Mouse (Mus musculus) G1E (cell line): ENCODE measurements around the gene Fut8. TPM values are rescaled to one million over a fixed set of nuclear protein-coding genes. Genes with fewer than 3 reads are reported as not detected.
"Not testable (repeated sequence)": the region's sequence is repeated elsewhere in the genome, so short reads cannot be mapped to it uniquely, and the experiment has no call there.

Source experiments
- ATAC-seq: 2 replicates; pipeline ENCODE4 v1.8.0; 2016; ENCODE audit warnings: mild to moderate bottlenecking; ENCODE audit not compliant: insufficient number of reproducible peaks, poor library complexity, low FRiP score, severe bottlenecking; ENCODE audit errors: extremely low read depth
- DNase-seq: peaks from one replicate; pipeline ENCODE4 v3.0.0; 2012; ENCODE audit warnings: low spot score
- H3K27me3 ChIP-seq: 2 replicates; pipeline ENCODE4 v1.6.1; 2012; ENCODE audit warnings: mild to moderate bottlenecking, low read length, inconsistent platforms; ENCODE audit not compliant: insufficient read depth
- H3K36me3 ChIP-seq: replicated peaks from 2 replicates; pipeline ENCODE3; 2012; ENCODE audit warnings: mild to moderate bottlenecking, inconsistent platforms
- H3K4me1 ChIP-seq: 2 replicates; pipeline ENCODE4 v1.6.1; 2012; ENCODE audit warnings: low read depth, low read length, inconsistent platforms, mixed read lengths; ENCODE audit not compliant: insufficient read depth
- H3K4me3 ChIP-seq: 2 replicates; pipeline ENCODE4 v1.5.1; 2012; ENCODE audit warnings: low read depth, mild to moderate bottlenecking, inconsistent platforms, low read length, moderate library complexity, mixed read lengths
- H3K9me3 ChIP-seq: replicated peaks from 2 replicates; pipeline ENCODE4 v1.6.1; 2012; ENCODE audit warnings: inconsistent platforms
- CTCF ChIP-seq: IDR thresholded peaks from 2 replicates; pipeline ENCODE4 v1.5.1; 2012; ENCODE audit warnings: low read depth, low read length, inconsistent platforms, mixed read lengths
- GATA1 ChIP-seq: IDR thresholded peaks from 2 replicates; pipeline ENCODE4 v1.6.1; 2012; ENCODE audit warnings: borderline replicate concordance, low read length, inconsistent platforms, mixed read lengths
- GATA2 ChIP-seq: IDR thresholded peaks from 2 replicates; pipeline ENCODE4 v1.6.1; 2012; ENCODE audit warnings: low read depth, low read length, inconsistent platforms, borderline replicate concordance
- POLR2AphosphoS5 ChIP-seq: IDR thresholded peaks from 2 replicates; pipeline ENCODE4 v1.6.1; 2012; ENCODE audit warnings: low read depth, low read length, inconsistent platforms; ENCODE audit not compliant: insufficient replicate concordance
- TAL1 ChIP-seq: conservative IDR thresholded peaks from 2 replicates; pipeline ENCODE4 v1.6.1; 2012; ENCODE audit warnings: low read depth, low read length, inconsistent platforms, mixed read lengths
- polyA plus RNA-seq: library from polyadenylated mRNA; stranded (reverse); fragments of >175 nt; gene quantifications from 2 replicates; pipeline ENCODE4 v1.2.3, GENCODE M21; 2012
- total RNA-seq, 2 experiments: library from RNA; stranded (forward) in 1 of 2; stranded (reverse) in 1 of 2; fragments of 200-1000 nt in 1 of 2; fragments of >200 nt in 1 of 2; fragmentation: Nextera tagmentation in 1 of 2; gene quantifications; 2 replicates each; pipeline ENCODE4 v1.2.3; 2014 to 2017

The Fut8 gene
- total and polyA plus RNA-seq, 3 experiments: 35.8 to 447 (median 251) TPM

GRCm38 (mm10) chr12:77263816-77264215, 25.9 kb downstream of the Fut8 start:
- ATAC-seq: no peak
- H3K4me3 ChIP-seq: no peak overlapping the region

GRCm38 (mm10) chr12:77270694-77271093, 32.8 kb downstream of the Fut8 start:
- Histone ChIP-seq H3K36me3 (peaks cover 20% of the 10 kb centered on the region), H3K27me3 (no peaks in the 10 kb centered on the region), H3K9me3 (no peaks in the 10 kb centered on the region; the same call in 1 of the 2 replicates), H3K4me3 (no peak overlapping the region), H3K4me1 (peaks cover 6% of the 10 kb centered on the region)
- ATAC-seq: no peak
- TF ChIP-seq CTCF (no peak), POLR2AphosphoS5 (no peak), GATA2 (no peak), GATA1 (no peak), TAL1 (no peak)
- no peak for DNase-seq

More at GRCm38 (mm10) chr12:77263816-77264215, 25.9 kb downstream of the Fut8 start:
- no peak for TF ChIP-seq GATA1
- no peak for TF ChIP-seq POLR2AphosphoS5
- no peak for TF ChIP-seq GATA2
- no peak for TF ChIP-seq TAL1
- no peak for TF ChIP-seq CTCF
- Histone ChIP-seq H3K4me1 (peaks cover 25% of the 10 kb centered on the region), H3K27me3 (no peaks in the 10 kb centered on the region), H3K36me3 (peaks cover 40% of the 10 kb centered on the region), H3K9me3 (no peaks in the 10 kb centered on the region)
- DNase-seq: no peak

- TF ChIP-seq GATA1 (no peak), TAL1 (no peak), GATA2 (no peak), POLR2AphosphoS5 (no peak), CTCF (no peak)
- Histone ChIP-seq H3K36me3 (peaks cover 32% of the 10 kb centered on the region), H3K4me3 (no peak overlapping the region), H3K27me3 (no peaks in the 10 kb centered on the region), H3K9me3 (no peaks in the 10 kb centered on the region), H3K4me1 (peaks cover 18% of the 10 kb centered on the region; the same call in 1 of the 2 replicates)
- DNase-seq (no peak), ATAC-seq (no peak)
These were observed 50.6 kb downstream of the Fut8 start for GRCm38 (mm10) chr12:77288507-77288906.

GRCm38 (mm10) chr12:77291017-77291416, 53.1 kb downstream of the Fut8 start:
- Histone ChIP-seq H3K27me3 (no peaks in the 10 kb centered on the region), H3K9me3 (no peaks in the 10 kb centered on the region), H3K4me1 (peaks cover 20% of the 10 kb centered on the region; the same call in 1 of the 2 replicates), H3K36me3 (peaks cover 25% of the 10 kb centered on the region), H3K4me3 (no peak overlapping the region)
- no peak for TF ChIP-seq CTCF
- TF ChIP-seq TAL1: no peak
- TF ChIP-seq GATA1: no peak
- TF ChIP-seq POLR2AphosphoS5: no peak
- no peak for TF ChIP-seq GATA2
- ATAC-seq (no peak), DNase-seq (no peak)

GRCm38 (mm10) chr12:77291864-77292263, 53.9 kb downstream of the Fut8 start:
- not testable (repeated sequence) for DNase-seq, H3K9me3 ChIP-seq, H3K4me3 ChIP-seq, H3K27me3 ChIP-seq, ATAC-seq
- Histone ChIP-seq H3K36me3 (peaks cover 24% of the 10 kb centered on the region), H3K4me1 (peaks cover 18% of the 10 kb centered on the region; the same call in 1 of the 2 replicates)

GRCm38 (mm10) chr12:77292375-77293258, 54.7 kb downstream of the Fut8 start:
- Histone ChIP-seq H3K9me3 (no peaks in the 10 kb centered on the region), H3K27me3 (no peaks in the 10 kb centered on the region), H3K36me3 (peaks cover 30% of the 10 kb centered on the region), H3K4me1 (peaks cover 19% of the 10 kb centered on the region; the same call in 1 of the 2 replicates), H3K4me3 (no peak overlapping the region)
- DNase-seq (no peak), ATAC-seq (no peak)
- no peak for TF ChIP-seq GATA1
- TF ChIP-seq CTCF: no peak
- no peak for TF ChIP-seq GATA2
- no peak for TF ChIP-seq TAL1
- TF ChIP-seq POLR2AphosphoS5: no peak
